Mouse (Mus musculus) lung, postnatal 0 days (tissue): ENCODE data around the gene Nhlh2.

ENCODE experiments used
- CTCF ChIP-seq: IDR thresholded peaks from 2 replicates; pipeline ENCODE4 v1.5.1; 2016; ENCODE audit warnings: antibody characterized with exemption, mild to moderate bottlenecking
- EP300 ChIP-seq: IDR thresholded peaks from 2 replicates; pipeline ENCODE4 v1.6.1; 2016; ENCODE audit warnings: antibody characterized with exemption, mild to moderate bottlenecking, control low read depth

DNA sequence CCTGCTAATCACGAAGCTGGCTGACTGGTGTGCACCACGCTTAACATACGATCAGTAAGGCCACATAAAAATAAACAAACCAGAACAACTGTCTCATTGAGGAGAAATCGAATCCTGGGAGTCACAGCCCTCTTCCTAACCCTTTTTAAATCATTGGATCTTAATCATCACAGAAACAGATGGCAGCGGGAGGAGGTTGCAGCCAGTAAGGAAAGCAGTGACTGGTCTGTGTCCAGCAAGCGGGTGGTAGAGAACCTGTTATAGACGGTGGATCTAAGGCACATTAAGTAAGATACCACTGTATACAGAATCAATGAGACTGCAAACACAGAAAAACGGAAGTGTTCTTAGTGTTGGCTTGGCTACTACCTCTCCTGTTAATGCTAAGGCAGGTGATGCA is 24.2 kb upstream of the Nhlh2 start:
- no peak for TF ChIP-seq CTCF
- no peak for TF ChIP-seq EP300
